Mouse (Mus musculus) kidney, embryonic 14.5 days (tissue): ENCODE measurements around the gene Stt3b. TPM values are rescaled to one million over a fixed set of nuclear protein-coding genes. Genes with fewer than 3 reads are reported as not detected.

Experiments used
- ATAC-seq: fragments of 200-750 bp; cut with Nextera tagmentation; 2 replicates; pipeline ENCODE4 v1.8.0; 2017; ENCODE audit warnings: moderate number of reproducible peaks, mild to moderate bottlenecking, moderate TSS enrichment, moderate library complexity; ENCODE audit not compliant: low FRiP score, low TSS enrichment
- H3K27ac ChIP-seq: fragments of 300-500 bp; sonication (generic); 2 replicates; pipeline ENCODE4 v1.5.1; 2014; ENCODE audit warnings: low read depth, mild to moderate bottlenecking, low read length, moderate library complexity, mixed read lengths
- H3K27me3 ChIP-seq: fragments of 300-500 bp; sonication (generic); 2 replicates; pipeline ENCODE4 v1.6.1; 2014; ENCODE audit warnings: mild to moderate bottlenecking, low read length; ENCODE audit not compliant: control insufficient read depth, insufficient read depth
- H3K36me3 ChIP-seq: fragments of 300-500 bp; sonication (generic); 2 replicates; pipeline ENCODE4 v1.6.1; 2014; ENCODE audit warnings: low read length, mixed read lengths; ENCODE audit not compliant: control insufficient read depth, insufficient read depth
- H3K4me1 ChIP-seq: fragments of 300-500 bp; sonication (generic); 2 replicates; pipeline ENCODE4 v1.6.1; 2014; ENCODE audit warnings: low read length, mixed read lengths; ENCODE audit not compliant: control insufficient read depth, insufficient read depth
- H3K4me2 ChIP-seq: fragments of 300-500 bp; sonication (generic); replicated peaks from 2 replicates; pipeline ENCODE4 v1.6.1; 2014; ENCODE audit warnings: low read depth, mild to moderate bottlenecking, low read length
- H3K4me3 ChIP-seq: fragments of 300-500 bp; sonication (generic); 2 replicates; pipeline ENCODE4 v1.5.1; 2014; ENCODE audit warnings: mild to moderate bottlenecking, low read length
- H3K9ac ChIP-seq: fragments of 300-500 bp; sonication (generic); 2 replicates; pipeline ENCODE4 v1.6.1; 2014; ENCODE audit warnings: low read depth, mild to moderate bottlenecking, low read length, moderate library complexity
- H3K9me3 ChIP-seq: fragments of 300-500 bp; sonication (generic); 2 replicates; pipeline ENCODE4 v1.6.1; 2016; ENCODE audit warnings: low read length; ENCODE audit not compliant: control insufficient read depth
- WGBS: fragments of 180-500 bp; shearing (Covaris S2); extraction: QIAGEN DNeasy Blood & Tissue Kit; methylation state at CpG from one replicate; pipeline ENCODE4 v1.1.7; 2014; 5-methylcytosine and 5-hydroxymethylcytosine counted together
- polyA plus RNA-seq: library from polyadenylated mRNA; unstranded; fragments of >200 nt; fragmentation: Nextera tagmentation; extraction: Ambion mirVana; gene quantifications from 2 replicates; pipeline ENCODE4 v1.2.1, GENCODE M21; 2014

Gene Stt3b
- polyA plus RNA-seq, 1 experiment from 2014 or later: 124 TPM

DNA sequence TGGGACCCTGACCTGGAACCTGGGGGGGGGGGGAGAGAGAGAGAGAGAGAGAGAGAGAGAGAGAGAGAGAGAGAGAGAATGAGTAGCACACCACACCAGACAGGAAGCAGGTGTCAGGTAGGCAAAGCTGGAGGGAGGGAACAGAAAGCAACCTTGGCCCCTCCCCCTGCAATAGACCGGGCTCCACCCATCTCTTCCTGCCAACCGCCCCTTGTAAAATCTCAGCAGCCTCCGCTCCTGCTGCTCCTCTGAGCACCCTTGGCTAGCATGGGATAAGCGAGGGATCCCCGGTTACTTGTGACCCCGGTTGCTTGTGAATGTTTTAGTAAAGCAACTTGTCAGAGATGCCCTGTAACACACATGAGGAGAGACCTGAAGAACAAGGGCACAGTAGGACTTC lies 104.7 kb downstream of the Stt3b start:
- Histone ChIP-seq H3K36me3 (no peaks in the 10 kb centered on the region), H3K4me2 (0 out of 2 replicates have a peak overlapping the region, but pooled peaks have one; percentile 26), H3K4me1 (peaks cover 6% of the 10 kb centered on the region; the same call in 1 of the 2 replicates), H3K4me3 (no peak overlapping the region), H3K27ac (no peak overlapping the region), H3K27me3 (no peaks in the 10 kb centered on the region), H3K9ac (no peak overlapping the region), H3K9me3 (no peaks in the 10 kb centered on the region)
- ATAC-seq: peak; percentile 76
- under 1% methylated on average over 6 of the region's 6 CpGs for WGBS

DNA sequence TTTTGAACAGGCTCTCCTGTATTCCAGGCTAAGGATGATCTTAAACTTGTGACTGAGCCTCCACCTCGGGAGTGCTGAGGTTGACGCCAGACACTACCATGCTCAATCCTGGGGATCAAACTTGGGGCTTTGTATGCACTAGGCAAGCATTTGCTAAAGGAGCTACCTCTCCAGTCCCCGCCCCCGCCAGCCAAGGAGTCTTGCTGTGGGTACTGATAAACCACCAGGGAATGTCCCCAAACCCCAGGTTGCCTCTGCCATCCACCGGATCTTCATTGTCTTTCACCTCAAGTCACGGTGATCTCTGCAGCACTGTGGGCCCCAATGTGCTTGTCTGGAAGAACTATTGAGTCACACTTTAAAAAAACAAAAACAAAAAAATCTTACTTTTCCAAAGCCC lies 107.1 kb downstream of the Stt3b start:
- no peaks in the 10 kb centered on the region for H3K27me3 ChIP-seq
- no peak for ATAC-seq
- no peak overlapping the region for H3K4me3 ChIP-seq
- WGBS: 71% methylated on average over 6 of the region's 6 CpGs
- no peak overlapping the region for H3K27ac ChIP-seq
- H3K4me1 ChIP-seq: peaks cover 6% of the 10 kb centered on the region; the same call in 1 of the 2 replicates
- no peaks in the 10 kb centered on the region for H3K9me3 ChIP-seq
- no peaks in the 10 kb centered on the region for H3K36me3 ChIP-seq
- H3K4me2 ChIP-seq: no peak overlapping the region
- H3K9ac ChIP-seq: no peak overlapping the region

DNA sequence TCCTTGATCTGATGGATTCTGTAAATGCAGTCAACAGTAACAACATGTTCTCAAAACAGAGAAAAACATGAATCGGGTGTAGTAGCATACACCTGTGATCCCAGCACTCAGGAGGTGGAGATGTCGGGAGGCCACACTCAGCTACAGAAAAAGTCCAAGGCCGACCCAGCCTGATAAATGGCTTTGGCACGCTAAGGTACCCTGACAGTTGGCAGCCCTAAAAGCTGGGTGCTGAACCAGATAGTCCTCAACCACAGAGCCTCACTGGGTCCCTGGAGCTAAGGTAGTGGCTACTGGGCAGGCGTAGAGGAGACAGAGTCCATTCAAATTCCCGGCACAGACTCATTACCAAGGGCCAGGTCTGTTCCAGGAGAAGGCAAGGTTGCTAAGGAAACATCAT lies 109.0 kb downstream of the Stt3b start:
- no peak for ATAC-seq
- no peak overlapping the region for H3K4me3 ChIP-seq
- no peaks in the 10 kb centered on the region for H3K36me3 ChIP-seq
- WGBS: 76% methylated on average over 6 of the region's 6 CpGs
- no peaks in the 10 kb centered on the region for H3K9me3 ChIP-seq
- peaks cover 6% of the 10 kb centered on the region; the same call in 1 of the 2 replicates for H3K4me1 ChIP-seq
- H3K27me3 ChIP-seq: no peaks in the 10 kb centered on the region
- H3K4me2 ChIP-seq: no peak overlapping the region
- no peak overlapping the region for H3K27ac ChIP-seq
- H3K9ac ChIP-seq: no peak overlapping the region

DNA sequence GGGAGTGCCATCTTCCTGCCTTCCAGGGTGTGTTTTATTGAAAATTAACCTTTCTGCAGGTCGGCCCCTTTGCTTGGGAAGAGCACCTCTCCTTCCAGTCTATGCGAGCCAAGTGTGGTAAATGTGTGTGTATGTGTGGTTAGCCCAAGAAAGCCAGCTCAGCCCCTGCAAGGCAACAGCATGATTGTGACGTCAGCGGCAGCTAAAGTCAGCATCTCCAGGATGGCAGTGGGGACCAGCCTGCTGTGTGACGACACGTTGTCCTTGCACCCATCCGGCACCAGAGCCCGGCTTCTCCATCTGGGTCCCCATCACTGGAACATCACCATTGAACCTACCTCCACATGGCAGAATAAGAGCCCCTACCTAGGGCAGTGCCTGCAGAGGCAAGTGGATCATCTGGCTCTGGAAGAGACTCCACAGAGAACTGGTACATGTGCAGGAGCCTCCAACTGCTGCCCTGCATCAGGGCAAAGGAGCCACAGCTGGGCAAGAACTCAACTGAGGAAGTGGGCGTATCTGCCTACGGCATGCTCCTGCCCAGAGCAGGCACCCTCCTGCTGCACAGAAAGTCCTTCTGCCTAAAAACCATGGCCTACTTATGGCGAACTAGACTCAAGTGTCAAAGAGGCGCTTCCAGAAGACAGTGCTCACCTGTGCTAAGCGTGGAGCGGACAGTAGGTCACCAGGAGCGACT lies 109.9 kb downstream of the Stt3b start:
- Histone ChIP-seq H3K9ac (no peak overlapping the region), H3K27ac (no peak overlapping the region), H3K4me3 (no peak overlapping the region), H3K4me1 (no peaks in the 10 kb centered on the region), H3K27me3 (no peaks in the 10 kb centered on the region), H3K4me2 (no peak overlapping the region), H3K36me3 (no peaks in the 10 kb centered on the region), H3K9me3 (no peaks in the 10 kb centered on the region)
- 91% methylated on average over 15 of the region's 15 CpGs for WGBS
- no peak for ATAC-seq

DNA sequence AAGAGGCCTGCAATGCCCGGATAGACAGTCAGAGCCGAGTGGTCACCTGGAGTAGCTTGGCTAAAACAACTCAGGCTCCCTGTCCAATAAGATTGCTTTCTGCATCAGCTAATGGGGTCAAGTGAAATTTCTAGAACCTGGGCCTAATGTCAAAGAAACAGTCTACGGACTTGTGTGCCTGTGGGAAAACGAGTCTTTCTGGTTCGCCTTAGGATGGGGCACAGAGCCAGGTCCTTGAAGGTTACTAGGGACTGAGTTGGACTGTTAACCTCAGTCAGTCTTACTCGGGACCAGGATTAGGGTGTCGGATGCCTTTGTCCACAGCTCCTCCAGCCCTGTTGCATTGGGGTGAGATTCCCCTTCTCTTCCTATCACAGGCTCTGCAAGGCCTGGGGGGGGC lies 113.1 kb downstream of the Stt3b start:
- Histone ChIP-seq H3K4me1 (no peaks in the 10 kb centered on the region), H3K4me3 (no peak overlapping the region), H3K27me3 (no peaks in the 10 kb centered on the region), H3K9me3 (no peaks in the 10 kb centered on the region), H3K4me2 (no peak overlapping the region), H3K9ac (no peak overlapping the region), H3K27ac (no peak overlapping the region), H3K36me3 (no peaks in the 10 kb centered on the region)
- 67% methylated on average over 7 of the region's 7 CpGs for WGBS
- ATAC-seq: no peak

DNA sequence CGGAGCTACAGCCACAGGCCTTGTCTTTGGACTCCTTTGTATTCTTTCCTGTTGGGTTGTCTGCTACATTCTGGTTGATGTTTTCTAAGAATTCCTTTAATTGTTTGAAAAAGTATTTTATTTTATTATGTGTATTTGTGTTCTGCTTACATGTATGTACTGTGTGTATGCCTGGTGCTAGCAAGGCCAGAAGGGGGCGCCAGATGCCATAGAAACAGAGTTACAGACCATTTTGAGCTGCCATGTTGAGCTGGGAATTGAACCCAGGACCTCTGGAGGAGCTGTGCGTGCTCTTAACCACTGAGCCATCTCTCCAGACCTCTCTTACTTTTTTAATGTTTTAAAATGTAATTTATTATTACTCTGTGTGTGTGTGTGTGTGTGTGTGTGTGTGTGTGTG lies 117.3 kb downstream of the Stt3b start:
- no peak for ATAC-seq

More for the DNA sequence above, 117.3 kb downstream of the Stt3b start:
- WGBS: 85% methylated on average over 3 of the region's 3 CpGs
- Histone ChIP-seq H3K9ac (no peak overlapping the region), H3K4me2 (no peak overlapping the region), H3K4me3 (no peak overlapping the region), H3K36me3 (no peaks in the 10 kb centered on the region), H3K27ac (no peak overlapping the region), H3K9me3 (no peaks in the 10 kb centered on the region), H3K4me1 (peaks cover 13% of the 10 kb centered on the region), H3K27me3 (no peaks in the 10 kb centered on the region)
